Mouse (Mus musculus): ENCODE data around the gene Rnaseh2a. TPM values are rescaled to one million over a fixed set of nuclear protein-coding genes. Genes with fewer than 3 reads are reported as not detected.

Gene Rnaseh2a
- total RNA-seq (2021): 10 to 100 TPM; 22.6 to 28.4 TPM
- long read RNA-seq, experiment 1, transcript Rnaseh2a-203 (8 exons, 2,044 nt): major isoform, 7 of 15 reads
- long read RNA-seq, experiment 1, partial matches to known transcripts: 1 of 15 reads
- long read RNA-seq, experiment 1, other reads (novel, unspliced or antisense): 5 of 15 reads
- long read RNA-seq, experiment 2, transcript Rnaseh2a-203 (8 exons, 2,044 nt): major isoform, 9 of 20 reads
- long read RNA-seq, experiment 2, partial matches to known transcripts: 1 of 20 reads
- long read RNA-seq, experiment 2, other reads (novel, unspliced or antisense): 9 of 20 reads

- DNase-seq: peak; percentile 79
- intact Hi-C loops (cut with DNase I; ENCODE audit: low total_unique reads): no loop called here
These were observed at the start of gene Rnaseh2a, which contains the start of the genes Gm49661 and Prdx2 for GRCm38 (mm10) chr8:84969241-84970134. TSS of gene Rnaseh2a (minus strand) at chr8:84969767. TSS of gene Gm49661 (minus strand) at chr8:84969433. TSS of gene Prdx2 (plus strand) at chr8:84969587.

- intact Hi-C loops (cut with DNase I; ENCODE audit: low total_unique reads): no loop called here
- no peak for DNase-seq
These were observed 47.6 kb upstream of the Rnaseh2a start for GRCm38 (mm10) chr8:85017209-85017608.

- DNase-seq: no peak
- intact Hi-C loops (cut with DNase I; ENCODE audit: low total_unique reads): no loop called here
These were observed 47.2 kb upstream of the Rnaseh2a start for GRCm38 (mm10) chr8:85016724-85017123.

- no peak for DNase-seq
- intact Hi-C loops (cut with DNase I; ENCODE audit: low total_unique reads): no loop called here
These were observed 44.9 kb upstream of the Rnaseh2a start, which contains the start of gene Best2 for GRCm38 (mm10) chr8:85014431-85014830. TSS of gene Best2 (minus strand) at chr8:85014531.

GRCm38 (mm10) chr8:85013230-85013840 lies 43.8 kb upstream of the Rnaseh2a start:
- intact Hi-C loops (cut with DNase I; ENCODE audit: low total_unique reads): no loop called here
- DNase-seq: peak; percentile 63

GRCm38 (mm10) chr8:85011242-85011641 lies 41.7 kb upstream of the Rnaseh2a start:
- intact Hi-C loops (cut with DNase I; ENCODE audit: low total_unique reads): no loop called here
- DNase-seq: no peak

- DNase-seq: peak; percentile 52
These were observed 38.1 kb upstream of the Rnaseh2a start for GRCm38 (mm10) chr8:85007686-85008085.

GRCm38 (mm10) chr8:84997649-84998295 lies 28.2 kb upstream of the Rnaseh2a start:
- DNase-seq: peak; percentile 92
- intact Hi-C loops (cut with DNase I; ENCODE audit: low total_unique reads): loop anchor here (5.0 kb wide), 1 partner anchor 70 kb away; no protein-coding TSS in a partner anchor

More at GRCm38 (mm10) chr8:85007686-85008085, 38.1 kb upstream of the Rnaseh2a start:
- intact Hi-C loops (cut with DNase I; ENCODE audit: low total_unique reads): no loop called here

- DNase-seq: no peak
- intact Hi-C loops (cut with DNase I; ENCODE audit: low total_unique reads): loop anchor here (5.0 kb wide), 1 partner anchor 70 kb away; no protein-coding TSS in a partner anchor
These were observed 27.4 kb upstream of the Rnaseh2a start for GRCm38 (mm10) chr8:84996978-84997377.

- intact Hi-C loops (cut with DNase I; ENCODE audit: low total_unique reads): loop anchor here (5.0 kb wide), 1 partner anchor 68 kb away; no protein-coding TSS in a partner anchor
- peak; percentile 56 for DNase-seq
These were observed 26.1 kb upstream of the Rnaseh2a start for GRCm38 (mm10) chr8:84995680-84996079.

- intact Hi-C loops (cut with DNase I; ENCODE audit: low total_unique reads): no loop called here
- DNase-seq: no peak
These were observed 24.8 kb upstream of the Rnaseh2a start for GRCm38 (mm10) chr8:84994375-84994774.

GRCm38 (mm10) chr8:84990836-84991235 lies 21.3 kb upstream of the Rnaseh2a start:
- intact Hi-C loops (cut with DNase I; ENCODE audit: low total_unique reads): no loop called here
- peak; percentile 40 for DNase-seq

GRCm38 (mm10) chr8:84990349-84990748 lies 20.8 kb upstream of the Rnaseh2a start, which contains the start of gene Hook2:
TSS of gene Hook2 (plus strand) at chr8:84990603.
- intact Hi-C loops (cut with DNase I; ENCODE audit: low total_unique reads): no loop called here

GRCm38 (mm10) chr8:84989810-84990209 lies 20.2 kb upstream of the Rnaseh2a start:
- peak; percentile 93 for DNase-seq
- intact Hi-C loops (cut with DNase I; ENCODE audit: low total_unique reads): no loop called here

More at GRCm38 (mm10) chr8:84990349-84990748, 20.8 kb upstream of the Rnaseh2a start, which contains the start of gene Hook2:
- peak; percentile 96 for DNase-seq

- intact Hi-C loops (cut with DNase I; ENCODE audit: low total_unique reads): no loop called here
- DNase-seq: peak; percentile 59
These were observed 19.8 kb upstream of the Rnaseh2a start for GRCm38 (mm10) chr8:84989311-84989731.

- intact Hi-C loops (cut with DNase I; ENCODE audit: low total_unique reads): no loop called here
- DNase-seq: no peak
These were observed 18.3 kb upstream of the Rnaseh2a start for GRCm38 (mm10) chr8:84987903-84988302.

GRCm38 (mm10) chr8:84987388-84987787 lies 17.8 kb upstream of the Rnaseh2a start:
- intact Hi-C loops (cut with DNase I; ENCODE audit: low total_unique reads): no loop called here
- DNase-seq: no peak

GRCm38 (mm10) chr8:84986379-84986945 lies 16.9 kb upstream of the Rnaseh2a start:
- DNase-seq: no peak
- intact Hi-C loops (cut with DNase I; ENCODE audit: low total_unique reads): no loop called here

Data from gastrocnemius, postnatal 14 days (tissue).